Mouse (Mus musculus) MEL (cell line): ENCODE measurements around the gene Mapre3.

Source experiments
- CTCF ChIP-seq, 3 experiments: IDR thresholded peaks in 2 of 3; conservative IDR thresholded peaks in 1 of 3; 2 replicates each; pipeline ENCODE4 v1.5.1; 2011 to 2012; ENCODE audit warnings: low read length in 3 of 3, low read depth in 2 of 3, mild to moderate bottlenecking in 2 of 3, improper control_type of control experiment in 1 of 3, inconsistent platforms in 1 of 3, mixed read lengths in 1 of 3, moderate library complexity in 1 of 3; ENCODE audit not compliant: control insufficient read depth in 1 of 3, insufficient read depth in 1 of 3, poor library complexity in 1 of 3, severe bottlenecking in 1 of 3
- EP300 ChIP-seq, 2 experiments: IDR thresholded peaks; 2 replicates each; pipeline ENCODE4 v1.6.1; 2011; ENCODE audit warnings: improper control_type of control experiment in 2 of 2, low read length in 2 of 2, low read depth in 1 of 2, mild to moderate bottlenecking in 1 of 2
- JUND ChIP-seq: IDR thresholded peaks from 2 replicates; pipeline ENCODE4 v1.6.1; 2011; ENCODE audit warnings: low read depth, mild to moderate bottlenecking, improper control_type of control experiment, low read length
- MAX ChIP-seq: IDR thresholded peaks from 2 replicates; pipeline ENCODE4 v1.6.1; 2011; ENCODE audit warnings: low read length, improper control_type of control experiment
- MAZ ChIP-seq: IDR thresholded peaks from 2 replicates; pipeline ENCODE4 v1.6.1; 2012; ENCODE audit warnings: low read depth, mild to moderate bottlenecking, inconsistent platforms, low read length, improper control_type of control experiment
- NRF1 ChIP-seq: IDR thresholded peaks from 2 replicates; pipeline ENCODE4 v1.6.1; 2014; ENCODE audit warnings: low read depth, mild to moderate bottlenecking, inconsistent platforms, low read length, improper control_type of control experiment, moderate library complexity; ENCODE audit not compliant: poor library complexity, insufficient read depth, severe bottlenecking
- POLR2AphosphoS2 ChIP-seq: IDR thresholded peaks from 2 replicates; pipeline ENCODE4 v1.6.1; 2011; ENCODE audit warnings: low read length, improper control_type of control experiment
- SMC3 ChIP-seq: IDR thresholded peaks from 2 replicates; pipeline ENCODE4 v1.6.1; 2011; ENCODE audit warnings: low read depth, low read length, improper control_type of control experiment
- TCF12 ChIP-seq: IDR thresholded peaks from 2 replicates; pipeline ENCODE4 v1.6.1; 2014; ENCODE audit warnings: low read depth, mild to moderate bottlenecking, inconsistent platforms, low read length, improper control_type of control experiment, moderate library complexity
- USF1 ChIP-seq: IDR thresholded peaks from 2 replicates; pipeline ENCODE4 v1.6.1; 2014; ENCODE audit warnings: low read depth, mild to moderate bottlenecking, inconsistent platforms, low read length, improper control_type of control experiment, moderate library complexity
- ZKSCAN1 ChIP-seq: IDR thresholded peaks from 2 replicates; pipeline ENCODE4 v1.6.1; 2012; ENCODE audit warnings: low read depth, mild to moderate bottlenecking, inconsistent platforms, low read length, improper control_type of control experiment, moderate library complexity

DNA sequence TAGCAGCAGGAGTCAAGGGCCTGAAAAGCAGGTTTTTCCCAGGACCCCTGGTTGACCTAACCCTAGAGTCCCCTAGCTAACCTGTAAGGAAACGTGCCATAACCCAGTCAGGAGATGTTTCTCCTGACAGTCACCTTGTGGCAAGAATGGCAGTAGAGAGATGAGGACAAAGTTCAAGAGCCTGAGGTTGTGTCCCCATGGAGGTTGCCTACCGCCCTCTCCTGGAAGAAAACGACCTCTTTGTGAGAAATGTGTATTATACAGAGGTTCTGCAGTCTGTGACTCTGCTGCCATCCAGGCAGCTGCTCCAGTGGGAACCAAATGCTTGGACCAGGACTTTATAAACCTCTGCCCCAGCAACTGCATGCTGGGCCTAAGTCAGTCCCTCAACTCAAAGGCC is 41.2 kb downstream of the Mapre3 start:
- TF ChIP-seq CTCF (IDR thresholded peaks at IDR 0.05 in 2 of 3, conservative IDR thresholded peaks at IDR 0.05 in 1 of 3; ENCODE audit: control insufficient read depth in 1 of 3, insufficient read depth in 1 of 3, low read depth in 2 of 3, low read length in 3 of 3, poor library complexity in 1 of 3, severe bottlenecking in 1 of 3) (peak in 2 of 3 experiments; percentile 12 to 43; a peak in 2 of 6 replicates), ZKSCAN1 (no peak), EP300 (IDR thresholded peaks at IDR 0.05; ENCODE audit: low read depth in 1 of 2, low read length in 2 of 2) (no peak), TCF12 (no peak), MAZ (no peak), JUND (no peak), NRF1 (no peak), MAX (no peak), POLR2AphosphoS2 (no peak), SMC3 (peak; percentile 40), USF1 (no peak)
